Mouse (Mus musculus) spleen, adult 2 months (tissue): ENCODE results near the gene Map4.
A peak's percentile ranks its signal among the peaks of the same experiment; 100 is the strongest.

Experiments
- CTCF ChIP-seq: fragments of 200-500 bp; IDR thresholded peaks from 2 replicates; pipeline ENCODE4 v1.5.1; 2011; ENCODE audit warnings: mild to moderate bottlenecking, inconsistent platforms; ENCODE audit not compliant: insufficient read depth, insufficient read length, insufficient replicate concordance; ENCODE audit errors: extremely low read depth
- POLR2A ChIP-seq: fragments of 200-500 bp; IDR thresholded peaks from 2 replicates; pipeline ENCODE4 v1.6.1; 2011; ENCODE audit warnings: low read depth, low read length, inconsistent platforms

GRCm38 (mm10) chr9:110131525-110132197 lies 200.4 kb downstream of the Map4 start:
- TF ChIP-seq CTCF, result no peak
- peak; percentile 82 for TF ChIP-seq POLR2A
